Mouse (Mus musculus): Measurements from ENCODE around the gene Cep89. TPM values are rescaled to one million over a fixed set of nuclear protein-coding genes. Genes with fewer than 3 reads are reported as not detected.

Gene Cep89
- polyA plus RNA-seq, 1 experiment = 14.7 TPM

GRCm38 (mm10) chr7:35486553-35486952, 89.7 kb downstream of the Cep89 start:
- Histone ChIP-seq H3K4me3 (no peak overlapping the region), H3K4me2 (ENCODE audit: low read depth) (no peak overlapping the region), H3K36me3 (ENCODE audit: control insufficient read depth, insufficient read depth) (no peaks in the 10 kb centered on the region), H3K79me2 (ENCODE audit: control insufficient read depth, insufficient read depth) (no peaks in the 10 kb centered on the region), H3K27me3 (ENCODE audit: control insufficient read depth, insufficient read depth, insufficient read length) (peaks cover 10% of the 10 kb centered on the region), H3ac (ENCODE audit: control insufficient read depth, insufficient read length) (no peak overlapping the region)
- TF ChIP-seq USF1 (IDR thresholded peaks at IDR 0.05; ENCODE audit: low read depth) (no peak), POLR2AphosphoS2 (IDR thresholded peaks at IDR 0.05; ENCODE audit: insufficient read length, low read depth) (no peak), TCF12 (IDR thresholded peaks at IDR 0.05; ENCODE audit: insufficient read depth, poor library complexity, severe bottlenecking) (no peak), E2F4 (IDR thresholded peaks at IDR 0.05; ENCODE audit: insufficient read depth) (no peak), SRF (IDR thresholded peaks at IDR 0.05; ENCODE audit: control insufficient read depth, insufficient read length, low read depth) (no peak), MAX (IDR thresholded peaks at IDR 0.05; ENCODE audit: low read depth) (no peak), MYOD1 (IDR thresholded peaks at IDR 0.05; ENCODE audit: control insufficient read depth in 1 of 3, insufficient read length in 2 of 3, low read depth in 2 of 3) (no peak), REST (IDR thresholded peaks at IDR 0.05; ENCODE audit: insufficient read depth, insufficient read length) (no peak), MYOG (IDR thresholded peaks at IDR 0.05; ENCODE audit: control insufficient read depth in 1 of 3, insufficient read depth in 1 of 3, insufficient read length in 2 of 3, low read depth in 2 of 3) (no peak), POLR2A (IDR thresholded peaks at IDR 0.05; ENCODE audit: insufficient read length, low read depth) (no peak), TCF3 (IDR thresholded peaks at IDR 0.05; ENCODE audit: insufficient read length, low read depth) (no peak), CEBPB (IDR thresholded peaks at IDR 0.05; ENCODE audit: insufficient read depth, poor library complexity, severe bottlenecking) (no peak)

Other genes with a start within 250 kb of the Cep89 start
- not detected for gene Slc7a10, start 210.7 kb upstream of the Cep89 start, polyA plus RNA-seq (2012; fragmentation: generic; extraction: Trizol)
- not detected for gene Lrp3, start 181.5 kb upstream of the Cep89 start, polyA plus RNA-seq (2012; fragmentation: generic; extraction: Trizol)
- 4.8 TPM for gene Gpatch1, start 78.6 kb upstream of the Cep89 start, polyA plus RNA-seq (2012; fragmentation: generic; extraction: Trizol)
- 0.66 TPM for gene Rhpn2, start 62.9 kb upstream of the Cep89 start, polyA plus RNA-seq (2012; fragmentation: generic; extraction: Trizol)
- gene Faap24, start 199 bp upstream of the Cep89 start, polyA plus RNA-seq (2012; fragmentation: generic; extraction: Trizol) = 6.8 TPM
- gene Slc7a9, start 51.8 kb downstream of the Cep89 start, polyA plus RNA-seq (2012; fragmentation: generic; extraction: Trizol) = not detected
- not detected for gene Tdrd12, start 140.7 kb downstream of the Cep89 start, polyA plus RNA-seq (2012; fragmentation: generic; extraction: Trizol)
- gene Nudt19, start 159.3 kb downstream of the Cep89 start, polyA plus RNA-seq (2012; fragmentation: generic; extraction: Trizol) = 18.3 TPM
- not detected for gene Rgs9bp, start 188.5 kb downstream of the Cep89 start, polyA plus RNA-seq (2012; fragmentation: generic; extraction: Trizol)
- gene Ankrd27, start 189.2 kb downstream of the Cep89 start, polyA plus RNA-seq (2012; fragmentation: generic; extraction: Trizol) = 13.0 TPM

Measured in myocyte (in vitro differentiated cells).